ENCODE assay signal across 8 mouse cellular contexts in genomic region chr11:74831606-74832451, GRCm38 (mm10). TPM values are rescaled to one million over a fixed set of nuclear protein-coding genes. Genes with fewer than 3 reads are reported as not detected.
DNase-seq lines count a peak whose midpoint lies in the region; ATAC-seq and TF ChIP-seq lines count a peak whose summit lies in the region.

No protein-coding gene starts in this region.

- peaks cover 79% of the 10 kb centered on the region for H3K4me1 ChIP-seq in G1E (ENCODE audit: insufficient read depth, low read depth, low read length)
- peaks cover 11% of the 10 kb centered on the region; the same call in 1 of the 2 replicates for H3K4me1 ChIP-seq in forebrain, postnatal 0 days (ENCODE audit: insufficient read depth)
- H3K4me1 ChIP-seq in lung, embryonic 15.5 days, result peaks cover 50% of the 10 kb centered on the region

- DNase-seq in G1E (ENCODE audit: low spot score), result peak; percentile 88
- DNase-seq in cerebellum, adult 18-20 months, result peak; percentile 98 to 99
- DNase-seq in forebrain, postnatal 0 days, result peak; percentile 97
- peak; percentile 99 for DNase-seq in heart, postnatal 4 days
- DNase-seq in layer of hippocampus, adult 8-10 months (ENCODE audit: low spot score in 2 of 2), result peak; percentile 97 to 98
- DNase-seq in ovary, adult 18-20 months (ENCODE audit: low spot score), result peak; percentile 99
- peak; percentile 94 for DNase-seq in thymus, postnatal 0 days (ENCODE audit: low spot score)

- peak overlapping the region; percentile 96 for H3K27ac ChIP-seq in forebrain, postnatal 0 days (ENCODE audit: low read depth, low read length)
- H3K27ac ChIP-seq in lung, embryonic 15.5 days, result peak overlapping the region; percentile 95

- H3K9me3 ChIP-seq in G1E (replicated peaks), result no peaks in the 10 kb centered on the region
- no peaks in the 10 kb centered on the region for H3K9me3 ChIP-seq in forebrain, postnatal 0 days (ENCODE audit: low read length)
- no peaks in the 10 kb centered on the region for H3K9me3 ChIP-seq in lung, embryonic 15.5 days

- H3K4me3 ChIP-seq in G1E (ENCODE audit: low read depth, low read length), result peak overlapping the region; percentile 93
- H3K4me3 ChIP-seq in forebrain, postnatal 0 days (ENCODE audit: low read depth, low read length), result peak overlapping the region; percentile 99
- H3K4me3 ChIP-seq in lung, embryonic 15.5 days, result peak overlapping the region; percentile 80

- TF ChIP-seq CTCF in G1E (IDR thresholded peaks at IDR 0.05; ENCODE audit: low read depth, low read length), result no peak
- TF ChIP-seq CTCF in forebrain, postnatal 0 days (IDR thresholded peaks at IDR 0.05; ENCODE audit: low read depth), result no peak

- H3K36me3 ChIP-seq in G1E (replicated peaks), result peaks cover 53% of the 10 kb centered on the region
- H3K36me3 ChIP-seq in forebrain, postnatal 0 days (ENCODE audit: insufficient read depth), result 0 out of 2 replicates have a peak, but pooled peaks cover 4% of the 10 kb centered on the region
- H3K36me3 ChIP-seq in lung, embryonic 15.5 days, result no peaks in the 10 kb centered on the region

- peak overlapping the region; percentile 97 for H3K9ac ChIP-seq in forebrain, postnatal 0 days
- H3K9ac ChIP-seq in lung, embryonic 15.5 days, result peak overlapping the region; percentile 72

- peak overlapping the region; percentile 78 for H3K4me2 ChIP-seq in forebrain, postnatal 0 days (ENCODE audit: low read depth)
- peak overlapping the region; percentile 89 for H3K4me2 ChIP-seq in lung, embryonic 15.5 days

- under 1% methylated on average over 61 of the region's 61 CpGs for WGBS in forebrain, postnatal 0 days
- under 1% methylated on average over 61 of the region's 61 CpGs for WGBS in lung, embryonic 15.5 days

- ATAC-seq in G1E (ENCODE audit: extremely low read depth, insufficient number of reproducible peaks, low FRiP score, poor library complexity, severe bottlenecking), result peak; percentile 57
- ATAC-seq in forebrain, postnatal 0 days, result peak; percentile 65
- ATAC-seq in lung, embryonic 15.5 days (ENCODE audit: borderline replicate concordance, extremely low read depth, low FRiP score, low TSS enrichment), result peak; percentile 81

- no peaks in the 10 kb centered on the region for H3K27me3 ChIP-seq in G1E (ENCODE audit: insufficient read depth, low read length)
- no peaks in the 10 kb centered on the region for H3K27me3 ChIP-seq in forebrain, postnatal 0 days (ENCODE audit: insufficient read depth, low read length)
- no peaks in the 10 kb centered on the region for H3K27me3 ChIP-seq in lung, embryonic 15.5 days

RNA-seq across cellular contexts. Expression of gene Mnt, which starts 1.1 kb away (rescaled TPM):
- total RNA-seq in G1E (2014; fragmentation: Nextera tagmentation), result 19.6 and 28.1 TPM in 2 replicates
- 3.0 and 4.6 TPM in 2 replicates for total RNA-seq in G1E (2017)
- 117 and 145 TPM in 2 replicates for polyA plus RNA-seq in G1E (2012)
- total RNA-seq in forebrain, postnatal 0 days (2014; rRNA removed), result 14.2 and 15.9 TPM in 2 replicates
- 6.8 and 8.1 TPM in 2 replicates for polyA plus RNA-seq in forebrain, postnatal 0 days (2015; fragmentation: Nextera tagmentation; extraction: Ambion mirVana)
- total RNA-seq in heart, postnatal 4 days (2021), result 10 to 100 TPM; 14.8 to 15.7 TPM
- 10 to 100 TPM; 33.0 to 41.6 (median 35.6) TPM for total RNA-seq in layer of hippocampus, adult 8-10 months (2022)
- polyA plus RNA-seq in lung, embryonic 15.5 days (2015; fragmentation: Nextera tagmentation; extraction: Ambion mirVana), result 3.7 and 4.5 TPM in 2 replicates
- 4.9 and 5.8 TPM in 2 replicates for polyA plus RNA-seq in thymus, postnatal 0 days (2015; fragmentation: Nextera tagmentation; extraction: Ambion mirVana)

Comparison
In these comparisons a context has a peak if more than half of its experiments do, and no peak if none do; other contexts are left out.
1. Peak in every context shown above with its lines: DNase-seq, ATAC-seq, H3K4me3 ChIP-seq and H3K27ac ChIP-seq.